Mouse (Mus musculus) layer of hippocampus, adult 2 months (tissue): ENCODE data around the gene Prune2. TPM values are rescaled to one million over a fixed set of nuclear protein-coding genes. Genes with fewer than 3 reads are reported as not detected.

Experiments
- DNase-seq, 2 experiments: peaks; one replicate each; pipeline ENCODE4 v3.0.0; 2022; ENCODE audit warnings: low spot score in 2 of 2
- H3K27ac ChIP-seq: fragments of 200-600 bp; 2 replicates; pipeline ENCODE4 v1.8.1; 2022
- H3K4me3 ChIP-seq: fragments of 200-600 bp; 2 replicates; pipeline ENCODE4 v1.8.1; 2022; ENCODE audit warnings: mild to moderate bottlenecking
- CTCF ChIP-seq: fragments of 200-600 bp; conservative IDR thresholded peaks from 2 replicates; pipeline ENCODE4 v1.8.1; 2022; ENCODE audit warnings: antibody characterized with exemption, mild to moderate bottlenecking, moderate library complexity
- long read RNA-seq, 2 experiments: library from polyadenylated mRNA; stranded (forward); transcript quantifications; one replicate each; pipeline ENCODE4 v2.0.0; 2021; ENCODE audit warnings: borderline mapping rate in 2 of 2
- total RNA-seq, 2 experiments: library from RNA; stranded (reverse); gene quantifications; 2 replicates each; pipeline ENCODE4 v1.2.3; 2021

Gene Prune2
- 10 to 100 TPM; 73.5 to 73.9 TPM for total RNA-seq
- long read RNA-seq, experiment 1, transcript Prune2-207 (11 exons, 2,115 nt), result major isoform, 23 of 32 reads
- long read RNA-seq, experiment 1, partial matches to known transcripts, result 3 of 32 reads
- long read RNA-seq, experiment 1, other reads (novel, unspliced or antisense), result 5 of 32 reads
- long read RNA-seq, experiment 2, transcript Prune2-207 (11 exons, 2,115 nt), result major isoform, 31 of 46 reads
- long read RNA-seq, experiment 2, partial matches to known transcripts, result 4 of 46 reads
- long read RNA-seq, experiment 2, other reads (novel, unspliced or antisense), result 9 of 46 reads

DNA sequence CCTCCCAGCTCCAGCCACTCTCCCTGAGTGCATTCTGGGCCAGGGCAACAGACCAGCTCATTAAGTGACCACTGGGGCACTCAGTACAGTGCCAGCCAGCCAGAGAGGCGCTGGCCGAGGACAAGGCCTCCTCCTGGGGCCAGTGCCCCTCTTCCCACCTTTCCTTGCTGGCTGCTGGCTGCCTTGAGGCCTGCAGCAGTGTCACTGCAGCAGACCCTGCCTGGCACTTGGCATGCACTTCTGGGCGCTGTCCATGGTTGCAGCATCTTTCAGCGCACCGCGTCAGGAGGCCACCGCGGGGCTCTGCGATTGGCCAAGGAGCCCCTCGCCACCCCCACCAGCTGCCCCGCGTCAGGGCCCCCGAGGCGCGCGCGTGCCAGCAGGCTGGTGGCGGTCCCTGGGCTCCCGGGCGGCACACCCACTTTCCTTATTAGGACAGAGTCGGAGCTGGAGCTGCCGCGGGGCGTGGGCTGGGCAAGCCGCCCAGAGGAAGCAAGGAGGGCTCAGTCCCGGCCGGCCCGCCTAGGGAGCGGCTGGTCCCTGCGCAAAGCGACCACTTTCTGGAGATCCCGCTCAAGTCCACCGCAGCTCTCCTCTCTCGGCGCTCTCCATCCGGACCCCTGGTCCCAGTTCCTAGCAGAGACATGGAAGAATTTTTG, at the start of gene Prune2:
Gene Prune2 (plus strand): TSS at position 506 of the 659 bp plus-strand sequence.
- Histone ChIP-seq H3K4me3 (peak within 1 kb of the TSS; percentile 56), H3K27ac (no peak within 1 kb of the TSS)
- DNase-seq, result peak; percentile 15 to 24
- TF ChIP-seq CTCF, result 0 out of 2 replicates have a peak, but pooled peaks have one; percentile 14

DNA sequence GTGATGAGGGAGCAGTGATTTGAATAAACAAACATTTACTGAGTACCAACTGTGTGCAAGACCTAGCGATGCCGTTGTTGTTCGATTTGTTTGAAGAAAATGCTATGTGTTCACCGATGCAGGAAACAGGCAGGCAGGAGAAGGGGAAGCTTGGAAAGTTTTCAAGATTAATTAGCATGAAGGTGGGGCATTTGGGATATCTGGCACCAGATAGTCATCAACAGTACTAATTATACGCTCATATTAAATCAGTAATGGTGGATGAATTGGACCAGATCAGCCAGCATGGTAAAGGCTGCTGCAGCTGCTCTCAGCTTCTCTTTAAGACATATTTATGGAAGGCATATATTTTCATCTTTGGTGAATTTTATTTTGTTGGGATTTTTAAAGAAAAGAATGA, 44.4 kb upstream of the Prune2 start:
- DNase-seq, result no peak
- no peak for TF ChIP-seq CTCF
- Histone ChIP-seq H3K4me3 (no peak overlapping the region), H3K27ac (no peak overlapping the region)

DNA sequence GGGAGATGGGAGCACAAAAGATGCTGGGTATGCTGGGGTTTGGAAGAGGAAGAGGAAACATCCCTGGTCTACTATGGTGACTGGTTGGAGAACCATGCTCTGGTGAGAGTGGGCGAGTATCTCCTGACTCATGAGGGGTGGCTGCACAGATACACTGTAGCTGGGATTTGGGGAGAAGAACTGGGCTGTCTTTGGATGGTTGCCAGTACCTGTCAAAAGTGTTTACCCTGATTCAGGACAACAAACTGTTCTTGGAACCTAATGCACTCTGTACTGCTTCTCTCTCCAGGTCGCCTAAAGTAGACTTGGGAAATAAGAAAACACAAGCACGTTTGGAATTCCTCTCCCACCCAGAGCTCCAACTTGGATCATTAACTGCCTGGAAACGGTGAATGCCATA, 31.4 kb upstream of the Prune2 start:
- Histone ChIP-seq H3K4me3 (no peak overlapping the region), H3K27ac (no peak overlapping the region)
- TF ChIP-seq CTCF, result no peak
- DNase-seq, result no peak

DNA sequence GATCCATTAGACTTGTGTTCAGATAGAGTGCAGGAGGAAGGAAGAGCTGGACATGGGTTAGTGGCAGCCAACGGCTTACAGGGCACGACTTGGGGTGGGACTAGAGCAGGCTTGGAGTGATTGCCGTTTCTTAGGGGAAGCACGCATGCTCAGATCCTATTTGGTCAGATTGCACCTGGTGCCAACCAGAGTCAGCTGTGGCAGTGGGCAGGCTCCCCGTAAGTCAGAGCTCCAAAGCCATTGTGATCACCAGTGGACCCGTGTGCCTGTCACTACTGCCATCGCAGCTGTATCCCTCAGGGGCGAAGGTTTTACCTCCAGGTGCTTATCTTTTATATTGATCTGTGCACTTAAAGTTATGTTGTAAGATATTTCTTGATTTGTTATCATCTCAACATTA, 21.3 kb upstream of the Prune2 start:
- no peak for TF ChIP-seq CTCF
- H3K4me3 ChIP-seq, result no peak overlapping the region
- DNase-seq, result no peak
- H3K27ac ChIP-seq, result no peak overlapping the region

DNA sequence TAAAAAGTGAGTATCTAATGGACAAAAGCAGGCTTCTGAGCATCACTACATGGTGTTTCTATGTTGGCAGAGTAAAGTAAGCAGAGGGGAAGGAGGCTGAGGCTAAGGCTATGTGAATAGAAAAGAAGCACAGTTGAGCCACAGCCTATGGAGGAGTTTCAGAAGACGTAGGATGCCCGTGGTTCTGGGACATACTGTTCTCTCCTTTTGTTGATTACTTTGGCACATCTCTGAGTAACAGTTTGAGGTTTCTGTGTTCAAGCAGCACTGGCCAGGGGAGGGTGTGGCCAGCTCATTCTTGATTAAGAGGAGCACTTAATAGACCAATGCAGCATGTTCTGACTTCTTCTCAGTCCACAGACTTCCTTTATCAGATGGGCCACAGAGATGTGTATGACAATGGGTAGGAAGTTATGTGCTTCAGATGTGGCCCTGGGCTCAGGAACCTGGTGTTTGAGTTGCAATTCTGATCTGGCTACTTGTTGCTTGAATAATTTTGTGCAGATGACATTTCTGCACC, 7.1 kb upstream of the Prune2 start:
- DNase-seq, result no peak
- Histone ChIP-seq H3K27ac (no peak overlapping the region), H3K4me3 (no peak overlapping the region)
- no peak for TF ChIP-seq CTCF

DNA sequence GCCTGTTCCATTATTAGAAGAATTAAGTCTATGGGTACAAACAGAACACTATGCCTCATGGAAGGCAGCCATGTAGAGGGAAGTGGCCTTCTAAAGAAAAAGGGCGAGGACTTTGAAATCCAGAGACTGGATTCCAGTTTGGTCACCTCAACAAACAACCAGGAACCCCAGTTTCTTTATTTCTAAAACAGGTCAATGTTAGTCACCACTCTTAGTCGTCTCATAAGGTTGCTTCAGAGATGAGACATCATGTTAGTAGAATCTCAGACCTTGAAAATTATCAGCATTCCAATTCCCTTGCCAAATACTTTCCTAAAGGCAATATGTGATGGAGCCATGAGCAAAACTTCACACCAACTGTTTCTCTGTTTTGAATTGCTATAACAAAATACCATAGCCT, 6.6 kb upstream of the Prune2 start:
- DNase-seq, result no peak
- H3K4me3 ChIP-seq, result no peak overlapping the region
- H3K27ac ChIP-seq, result no peak overlapping the region
- TF ChIP-seq CTCF, result no peak

DNA sequence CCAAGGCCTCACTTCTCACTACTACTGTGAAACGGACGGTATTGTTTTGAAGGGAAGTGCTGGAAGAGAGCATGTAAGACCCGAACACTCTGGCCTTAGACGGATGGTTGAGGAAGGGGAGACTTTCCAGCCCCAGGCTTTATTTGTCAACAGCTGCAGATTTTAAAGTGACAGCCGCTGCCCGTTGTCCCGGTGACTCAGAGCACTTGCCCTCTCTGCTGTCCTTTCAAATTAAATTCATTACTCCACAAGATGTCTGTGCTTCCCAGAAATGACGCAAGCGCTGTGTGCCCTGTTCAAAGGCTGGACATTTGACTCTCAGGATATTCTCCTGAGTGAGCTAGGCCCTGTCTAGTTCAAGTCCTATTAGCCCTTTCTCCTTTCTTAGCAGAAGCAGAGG, 5.9 kb upstream of the Prune2 start:
- H3K27ac ChIP-seq, result no peak overlapping the region
- no peak for TF ChIP-seq CTCF
- no peak for DNase-seq
- no peak overlapping the region for H3K4me3 ChIP-seq

DNA sequence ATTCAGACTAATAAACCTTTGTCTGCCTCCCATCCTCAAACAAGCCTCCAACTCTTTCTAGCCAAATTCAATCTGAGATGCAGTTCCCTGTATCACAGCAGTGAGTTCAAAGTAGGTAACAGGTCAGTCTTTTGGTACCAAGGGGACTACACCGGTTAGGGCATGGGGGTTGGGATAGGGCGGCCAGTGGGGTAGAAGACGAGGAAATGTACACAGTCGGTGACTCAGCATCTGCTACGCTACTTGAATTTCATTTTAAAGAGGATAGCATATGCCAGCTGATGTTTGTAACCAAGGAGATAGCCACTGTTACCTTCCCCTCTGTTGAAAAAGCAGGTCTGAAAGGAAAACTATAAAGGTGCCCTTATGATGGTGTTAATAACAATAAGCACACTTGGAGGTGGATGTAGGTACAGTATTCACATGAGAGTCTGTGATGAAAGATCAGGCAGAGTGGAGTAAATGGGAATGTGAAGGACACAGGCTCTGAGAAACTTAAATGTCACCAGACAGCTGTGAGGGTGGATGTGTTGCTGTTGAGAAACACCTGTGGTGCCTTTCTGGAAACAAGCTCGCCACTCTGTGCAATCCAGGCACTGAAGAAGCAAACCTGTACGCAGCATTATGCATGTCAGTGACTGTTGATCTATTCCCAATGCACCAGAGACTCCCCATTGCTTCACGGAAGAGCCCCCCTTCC, 5.1 kb upstream of the Prune2 start:
- DNase-seq, result no peak
- Histone ChIP-seq H3K4me3 (no peak overlapping the region), H3K27ac (no peak overlapping the region)
- no peak for TF ChIP-seq CTCF

DNA sequence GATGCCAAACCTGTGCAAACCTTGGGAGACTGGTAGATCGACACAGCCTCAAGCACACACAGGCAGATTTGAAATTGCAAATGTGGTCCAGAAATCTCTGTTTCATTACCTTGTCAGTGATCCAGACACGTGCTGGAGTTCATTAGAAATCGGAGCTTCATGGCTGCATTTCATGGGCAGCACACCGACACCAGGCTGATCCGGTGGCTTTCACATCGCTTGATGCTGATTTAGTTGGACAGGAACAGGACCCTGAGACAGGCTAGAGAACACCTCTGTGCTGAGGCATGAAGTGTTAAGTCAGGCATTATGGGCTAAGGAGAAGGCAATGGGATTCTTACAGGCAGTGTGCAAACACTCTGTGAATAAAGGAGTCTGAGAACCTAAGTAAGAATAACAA, 1.2 kb upstream of the Prune2 start:
- TF ChIP-seq CTCF, result no peak
- H3K4me3 ChIP-seq, result no peak overlapping the region
- H3K27ac ChIP-seq, result no peak overlapping the region
- DNase-seq, result no peak

DNA sequence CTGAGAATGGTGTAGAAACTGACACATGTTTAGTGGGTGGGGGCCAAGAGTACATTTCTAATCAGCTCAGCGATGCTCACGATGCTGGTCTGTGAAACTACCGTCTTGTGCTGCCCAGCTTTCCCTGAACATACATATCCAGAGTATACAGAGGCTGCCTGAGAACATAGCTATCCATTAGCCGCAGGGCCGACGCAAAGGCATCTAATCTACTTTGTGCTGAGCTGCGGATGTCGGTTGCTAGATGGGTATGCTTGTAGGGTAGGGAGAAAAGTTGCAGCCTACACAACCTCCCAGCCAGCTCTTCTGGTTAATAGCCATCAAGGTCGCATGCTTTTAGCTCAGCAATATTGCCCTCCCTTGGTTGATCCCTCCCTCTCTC, 696 bp upstream of the Prune2 start:
- H3K4me3 ChIP-seq, result no peak overlapping the region
- no peak for TF ChIP-seq CTCF
- H3K27ac ChIP-seq, result no peak overlapping the region
- DNase-seq, result no peak

DNA sequence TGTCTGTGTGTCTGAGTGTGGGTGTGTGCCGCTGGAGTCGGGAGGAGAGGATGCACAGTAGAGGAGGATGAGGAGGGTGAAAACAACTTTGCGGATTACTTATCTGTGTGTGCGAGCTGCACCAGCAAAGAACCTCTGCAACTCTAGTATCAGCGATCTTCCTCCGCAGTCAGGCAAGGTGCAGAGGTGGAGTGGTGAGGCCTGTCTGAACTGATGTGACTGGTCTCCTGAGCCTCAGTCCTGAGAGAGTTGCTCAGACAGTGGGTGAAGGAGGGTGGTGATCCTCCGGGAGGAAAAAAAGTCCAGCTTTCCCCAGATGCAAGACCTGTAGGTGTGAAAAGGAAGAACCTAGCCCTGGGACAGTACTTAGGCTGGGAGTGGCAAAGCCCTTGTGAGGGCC, 401 bp downstream of the Prune2 start:
- TF ChIP-seq CTCF, result no peak
- no peak overlapping the region for H3K27ac ChIP-seq
- DNase-seq, result no peak
- peak overlapping the region; percentile 56 for H3K4me3 ChIP-seq

DNA sequence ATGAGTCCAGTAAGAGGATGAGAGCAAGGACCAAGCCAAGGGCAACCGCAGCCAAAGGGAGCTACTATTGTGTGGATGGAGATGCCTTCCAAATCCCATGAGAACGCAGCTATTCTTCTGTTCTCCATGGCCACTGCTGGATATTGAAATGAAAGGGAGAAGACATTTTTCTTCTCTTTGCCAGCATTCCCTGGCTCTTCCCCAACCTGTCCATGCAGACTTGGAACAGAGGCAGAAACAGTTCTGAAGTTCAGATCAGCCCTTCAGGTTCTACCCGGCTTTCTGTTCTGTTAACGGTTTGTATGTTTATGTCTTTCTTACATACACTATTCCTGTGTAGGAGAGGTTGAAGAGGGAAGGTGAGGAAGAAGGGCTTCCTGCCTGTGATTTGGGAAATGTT, 3.1 kb downstream of the Prune2 start:
- TF ChIP-seq CTCF, result no peak
- H3K27ac ChIP-seq, result no peak overlapping the region
- H3K4me3 ChIP-seq, result no peak overlapping the region
- no peak for DNase-seq

DNA sequence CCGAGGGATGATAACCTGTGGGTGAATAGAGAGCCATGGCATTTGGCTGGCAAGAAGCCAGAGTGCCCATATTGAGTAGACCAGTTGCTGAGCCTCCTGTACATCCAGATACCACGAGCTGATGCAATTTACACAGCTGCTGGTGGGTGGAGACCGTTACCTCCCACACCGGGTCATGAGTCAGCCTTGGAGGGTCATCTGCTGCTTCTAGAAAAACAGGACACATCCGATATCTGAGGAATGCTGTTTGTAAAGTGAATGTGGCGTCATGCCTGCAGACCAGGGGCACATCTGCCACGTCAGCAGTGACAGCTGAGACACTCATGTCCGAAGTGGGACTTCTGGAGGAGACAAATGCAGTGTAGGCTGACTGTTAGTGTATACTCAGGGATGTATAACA, 3.6 kb downstream of the Prune2 start:
- Histone ChIP-seq H3K4me3 (no peak overlapping the region), H3K27ac (no peak overlapping the region)
- no peak for TF ChIP-seq CTCF
- no peak for DNase-seq

DNA sequence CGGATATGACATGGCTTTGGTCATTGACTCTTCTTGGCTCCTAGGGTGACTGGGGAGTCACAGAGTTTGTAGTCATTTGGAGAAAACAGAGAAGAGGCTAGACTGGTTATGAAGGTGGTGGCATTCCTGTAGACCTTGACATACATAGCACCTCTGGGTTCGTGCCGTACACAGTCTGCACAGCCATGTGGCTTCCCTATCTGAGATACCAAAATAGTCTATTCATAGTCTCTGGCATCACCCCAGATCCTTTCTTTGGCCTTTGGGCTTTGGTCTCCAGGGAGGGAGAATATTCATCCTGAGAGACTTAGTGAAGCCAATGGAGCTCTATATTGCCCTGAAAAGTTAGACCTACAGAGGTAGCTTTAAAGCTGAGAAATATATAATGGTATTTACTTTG, 5.1 kb downstream of the Prune2 start:
- Histone ChIP-seq H3K4me3 (no peak overlapping the region), H3K27ac (no peak overlapping the region)
- DNase-seq, result no peak
- TF ChIP-seq CTCF, result no peak
